Mouse (Mus musculus) MEL (cell line): ENCODE results near the gene Actl11.

Source experiments
- CTCF ChIP-seq, 3 experiments: IDR thresholded peaks in 2 of 3; conservative IDR thresholded peaks in 1 of 3; 2 replicates each; pipeline ENCODE4 v1.5.1; 2011 to 2012; ENCODE audit warnings: low read length in 3 of 3, low read depth in 2 of 3, mild to moderate bottlenecking in 2 of 3, improper control_type of control experiment in 1 of 3, inconsistent platforms in 1 of 3, mixed read lengths in 1 of 3, moderate library complexity in 1 of 3; ENCODE audit not compliant: control insufficient read depth in 1 of 3, insufficient read depth in 1 of 3, poor library complexity in 1 of 3, severe bottlenecking in 1 of 3
- E2F4 ChIP-seq: IDR thresholded peaks from 2 replicates; pipeline ENCODE4 v1.6.1; 2011; ENCODE audit warnings: low read depth, low read length, improper control_type of control experiment, borderline replicate concordance
- GATA1 ChIP-seq: IDR thresholded peaks from 2 replicates; pipeline ENCODE4 v1.6.1; 2011; ENCODE audit warnings: low read depth, low read length, improper control_type of control experiment
- MAX ChIP-seq: IDR thresholded peaks from 2 replicates; pipeline ENCODE4 v1.6.1; 2011; ENCODE audit warnings: low read length, improper control_type of control experiment
- POLR2A ChIP-seq, 2 experiments: IDR thresholded peaks; 2 replicates each; pipeline ENCODE4 v1.6.1; 2011 to 2012; ENCODE audit warnings: low read length in 2 of 2, mild to moderate bottlenecking in 2 of 2, control low read depth in 1 of 2, improper control_type of control experiment in 1 of 2, low read depth in 1 of 2, moderate library complexity in 1 of 2; ENCODE audit not compliant: control insufficient read depth in 1 of 2, insufficient read depth in 1 of 2, poor library complexity in 1 of 2
- POLR2AphosphoS5 ChIP-seq: IDR thresholded peaks from 2 replicates; pipeline ENCODE4 v1.6.1; 2012; ENCODE audit warnings: low read depth, borderline replicate concordance, mild to moderate bottlenecking, inconsistent platforms, low read length, moderate library complexity, mixed read lengths

DNA sequence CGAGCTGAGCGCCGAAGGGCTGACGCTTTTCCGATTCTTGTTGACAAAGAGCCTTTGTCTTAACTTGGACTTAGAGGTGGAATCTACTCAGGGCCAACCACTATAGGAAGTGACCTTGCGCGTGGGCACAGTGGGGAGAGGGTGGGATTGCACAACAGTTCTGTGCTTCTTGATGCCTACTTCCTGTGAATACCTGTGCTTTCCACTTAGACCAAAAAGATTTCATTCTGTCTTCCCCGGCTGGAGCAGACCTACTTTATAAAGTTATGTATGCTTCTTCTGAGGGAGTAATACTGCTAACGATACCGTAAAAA lies 21.6 kb downstream of the Actl11 start, which contains the start of gene Traip:
- TF ChIP-seq CTCF (IDR thresholded peaks at IDR 0.05 in 2 of 3, conservative IDR thresholded peaks at IDR 0.05 in 1 of 3; ENCODE audit: control insufficient read depth in 1 of 3, insufficient read depth in 1 of 3, low read depth in 2 of 3, low read length in 3 of 3, poor library complexity in 1 of 3, severe bottlenecking in 1 of 3): no peak
- TF ChIP-seq MAX: no peak
- no peak for TF ChIP-seq POLR2AphosphoS5
- TF ChIP-seq E2F4: no peak
- TF ChIP-seq POLR2A (IDR thresholded peaks at IDR 0.05; ENCODE audit: control insufficient read depth in 1 of 2, insufficient read depth in 1 of 2, low read depth in 1 of 2, low read length in 2 of 2, poor library complexity in 1 of 2): no peak
- TF ChIP-seq GATA1: no peak
